Mouse (Mus musculus) intestine, postnatal 0 days (tissue): Measurements from ENCODE around the gene B4galt5. TPM values are rescaled to one million over a fixed set of nuclear protein-coding genes. Genes with fewer than 3 reads are reported as not detected.
A peak's percentile ranks its signal among the peaks of the same experiment; 100 is the strongest.

Experiments used
- ATAC-seq: fragments of 200-750 bp; cut with Nextera tagmentation; 2 replicates; pipeline ENCODE4 v1.8.0; 2017; ENCODE audit warnings: mild to moderate bottlenecking, moderate TSS enrichment, moderate library complexity
- H3K27ac ChIP-seq: fragments of 300-500 bp; sonication (generic); 2 replicates; pipeline ENCODE4 v1.5.1; 2014; ENCODE audit warnings: mild to moderate bottlenecking, low read depth, low read length, moderate library complexity
- H3K27me3 ChIP-seq: fragments of 300-500 bp; sonication (generic); replicated peaks from 2 replicates; pipeline ENCODE4 v1.6.1; 2014; ENCODE audit warnings: low read length, mixed read lengths; ENCODE audit not compliant: control insufficient read depth, insufficient read depth
- H3K36me3 ChIP-seq: fragments of 300-500 bp; sonication (generic); 2 replicates; pipeline ENCODE4 v1.6.1; 2014; ENCODE audit warnings: mild to moderate bottlenecking, moderate library complexity; ENCODE audit not compliant: control insufficient read depth, insufficient read depth
- H3K4me1 ChIP-seq: fragments of 300-500 bp; sonication (generic); replicated peaks from 2 replicates; pipeline ENCODE4 v1.6.1; 2014; ENCODE audit warnings: antibody characterized with exemption, low read length, mixed read lengths; ENCODE audit not compliant: control insufficient read depth, insufficient read depth
- H3K4me2 ChIP-seq: fragments of 300-500 bp; sonication (generic); replicated peaks from 2 replicates; pipeline ENCODE4 v1.6.1; 2014; ENCODE audit warnings: low read depth, mild to moderate bottlenecking, moderate library complexity
- H3K4me3 ChIP-seq: fragments of 300-500 bp; sonication (generic); 2 replicates; pipeline ENCODE4 v1.5.1; 2014; ENCODE audit warnings: low read depth, low read length
- H3K9ac ChIP-seq: fragments of 300-500 bp; sonication (generic); 2 replicates; pipeline ENCODE4 v1.6.1; 2014; ENCODE audit warnings: mild to moderate bottlenecking, low read depth, low read length
- H3K9me3 ChIP-seq: fragments of 300-500 bp; sonication (generic); 2 replicates; pipeline ENCODE4 v1.6.1; 2016; ENCODE audit warnings: mixed run types; ENCODE audit not compliant: control insufficient read depth
- CTCF ChIP-seq: sonication (generic); IDR thresholded peaks from 2 replicates; pipeline ENCODE4 v1.5.1; 2016; ENCODE audit warnings: low read depth, mild to moderate bottlenecking, control low read depth, antibody characterized with exemption, moderate library complexity
- WGBS: fragments of 180-500 bp; shearing (Covaris S2); extraction: QIAGEN DNeasy Blood & Tissue Kit; methylation state at CpG from one replicate; pipeline ENCODE4 v1.1.7; 2014; 5-methylcytosine and 5-hydroxymethylcytosine counted together
- polyA plus RNA-seq: library from polyadenylated mRNA; unstranded; fragments of >200 nt; fragmentation: Nextera tagmentation; extraction: Ambion mirVana; gene quantifications from 2 replicates; pipeline ENCODE4 v1.2.1, GENCODE M21; 2015

Gene B4galt5
- polyA plus RNA-seq, 1 experiment from 2014 or later: 26.6 TPM

- Histone ChIP-seq H3K4me3 (no peak overlapping the region), H3K9ac (no peak overlapping the region), H3K27me3 (no peaks in the 10 kb centered on the region), H3K36me3 (no peaks in the 10 kb centered on the region), H3K27ac (peak overlapping the region; percentile 79), H3K9me3 (no peaks in the 10 kb centered on the region), H3K4me2 (no peak overlapping the region), H3K4me1 (0 out of 2 replicates have a peak, but pooled peaks cover 10% of the 10 kb centered on the region)
- ATAC-seq: peak; percentile 81
- peak; percentile 39 for TF ChIP-seq CTCF
- 31% methylated on average over 7 of the region's 7 CpGs for WGBS
Measured at GRCm38 (mm10) chr2:167332336-167332987, 16.5 kb downstream of the B4galt5 start.

GRCm38 (mm10) chr2:167331432-167331921 is 17.5 kb downstream of the B4galt5 start:
- Histone ChIP-seq H3K27me3 (no peaks in the 10 kb centered on the region), H3K36me3 (no peaks in the 10 kb centered on the region), H3K4me3 (no peak overlapping the region), H3K4me2 (no peak overlapping the region), H3K27ac (peak overlapping the region; percentile 79), H3K9me3 (no peaks in the 10 kb centered on the region), H3K9ac (peak overlapping the region; percentile 7; the same call in 1 of the 2 replicates), H3K4me1 (0 out of 2 replicates have a peak, but pooled peaks cover 6% of the 10 kb centered on the region)
- TF ChIP-seq CTCF: no peak
- WGBS: under 1% methylated on average over 5 of the region's 5 CpGs
- no peak for ATAC-seq

DNA sequence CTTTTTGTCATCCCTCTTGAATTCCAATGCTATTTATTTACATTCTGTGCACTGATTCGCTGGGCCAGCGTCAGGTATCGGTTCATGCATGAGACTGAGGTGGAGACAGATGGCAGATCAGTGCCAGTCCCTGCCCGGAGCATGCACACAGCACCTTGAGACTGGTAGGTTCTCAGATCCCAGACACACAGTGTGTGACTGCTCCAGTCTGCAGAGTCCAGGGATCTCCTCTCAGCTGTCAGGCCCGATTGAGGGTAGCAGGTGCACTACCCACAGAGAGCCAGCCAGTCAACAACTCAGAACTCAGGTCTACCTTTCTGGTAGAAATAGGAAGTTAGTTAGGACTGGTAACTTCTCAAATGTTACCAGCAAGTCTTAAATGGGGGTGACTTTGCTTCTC is 18.4 kb downstream of the B4galt5 start:
- whole genome bisulfite sequencing: 79% methylated on average over 5 of the region's 5 CpGs
- H3K4me3 ChIP-seq: no peak overlapping the region
- no peak overlapping the region; the same call in 1 of the 2 replicates for H3K27ac ChIP-seq
- H3K4me2 ChIP-seq: no peak overlapping the region
- 0 out of 2 replicates have a peak, but pooled peaks cover 6% of the 10 kb centered on the region for H3K4me1 ChIP-seq
- no peaks in the 10 kb centered on the region for H3K27me3 ChIP-seq
- TF ChIP-seq CTCF: no peak
- H3K36me3 ChIP-seq: no peaks in the 10 kb centered on the region
- ATAC-seq: no peak
- no peaks in the 10 kb centered on the region for H3K9me3 ChIP-seq
- no peak overlapping the region for H3K9ac ChIP-seq

GRCm38 (mm10) chr2:167329478-167330262 is 19.3 kb downstream of the B4galt5 start:
- Histone ChIP-seq H3K4me1 (0 out of 2 replicates have a peak, but pooled peaks cover 6% of the 10 kb centered on the region), H3K27me3 (no peaks in the 10 kb centered on the region), H3K36me3 (no peaks in the 10 kb centered on the region), H3K9me3 (no peaks in the 10 kb centered on the region), H3K4me3 (no peak overlapping the region), H3K27ac (no peak overlapping the region; the same call in 1 of the 2 replicates), H3K9ac (no peak overlapping the region), H3K4me2 (no peak overlapping the region)
- TF ChIP-seq CTCF: no peak
- ATAC-seq: no peak
- 92% methylated on average over 9 of the region's 9 CpGs for whole genome bisulfite sequencing

DNA sequence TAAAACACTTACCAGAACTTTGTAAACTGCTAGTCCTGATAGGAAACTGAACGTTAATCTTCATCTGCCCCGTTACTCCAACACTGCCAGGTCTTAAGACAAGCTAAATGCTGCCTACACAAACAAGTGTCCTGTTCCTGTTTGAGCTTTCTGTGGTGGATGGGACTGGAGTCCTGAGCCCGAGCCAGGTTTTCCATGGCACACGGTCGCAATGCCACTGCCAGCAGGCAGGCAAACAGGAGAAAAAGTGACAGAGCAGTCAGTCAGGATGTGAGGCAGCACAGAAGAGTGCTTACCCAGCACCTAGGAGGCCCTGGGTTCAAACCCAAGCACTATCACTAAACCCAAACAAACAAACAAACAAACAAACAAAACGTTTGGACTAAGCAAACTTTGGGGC is 20.6 kb downstream of the B4galt5 start:
- no peak for ATAC-seq
- WGBS: 73% methylated on average over 6 of the region's 6 CpGs
- no peaks in the 10 kb centered on the region for H3K9me3 ChIP-seq

DNA sequence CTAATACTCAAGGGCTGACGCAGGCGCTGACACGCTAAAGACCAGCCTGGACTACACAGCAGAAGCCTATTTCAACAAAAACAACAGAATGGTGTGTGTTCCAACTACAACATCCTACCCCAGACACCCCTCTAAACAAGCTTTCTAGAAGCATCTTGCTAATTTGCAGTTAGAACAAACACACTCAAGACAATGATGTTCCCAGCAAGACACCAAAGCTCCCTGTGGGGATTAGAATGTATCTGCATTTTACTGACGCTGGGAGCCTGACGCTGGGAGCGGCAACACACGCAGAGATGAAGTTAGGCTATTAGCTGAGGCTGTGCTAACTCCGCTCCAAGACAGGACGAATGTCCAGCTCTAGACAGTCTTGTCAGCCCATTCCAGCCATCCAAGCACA is 22.4 kb downstream of the B4galt5 start:
- WGBS: 84% methylated on average over 9 of the region's 9 CpGs
- ATAC-seq: no peak
- Histone ChIP-seq H3K4me2 (no peak overlapping the region), H3K9ac (no peak overlapping the region), H3K27ac (no peak overlapping the region), H3K9me3 (no peaks in the 10 kb centered on the region), H3K27me3 (no peaks in the 10 kb centered on the region), H3K4me3 (no peak overlapping the region), H3K36me3 (no peaks in the 10 kb centered on the region), H3K4me1 (0 out of 2 replicates have a peak, but pooled peaks cover 4% of the 10 kb centered on the region)
- no peak for TF ChIP-seq CTCF

More for the DNA sequence above, 20.6 kb downstream of the B4galt5 start:
- Histone ChIP-seq H3K9ac (no peak overlapping the region), H3K4me3 (no peak overlapping the region), H3K4me1 (0 out of 2 replicates have a peak, but pooled peaks cover 6% of the 10 kb centered on the region), H3K36me3 (no peaks in the 10 kb centered on the region), H3K4me2 (no peak overlapping the region), H3K27ac (no peak overlapping the region), H3K27me3 (no peaks in the 10 kb centered on the region)
- TF ChIP-seq CTCF: no peak
